Mouse (Mus musculus) megakaryocyte, embryonic 14.5 days (primary cell): Measurements from ENCODE around the gene Fam189a1.

Experiments used
- FLI1 ChIP-seq: IDR thresholded peaks from 2 replicates; pipeline ENCODE4 v1.6.1; 2012; ENCODE audit warnings: low read length, inconsistent platforms, mixed read lengths
- GATA1 ChIP-seq: IDR thresholded peaks from 3 replicates; pipeline ENCODE4 v1.6.1; 2012; ENCODE audit warnings: mixed read lengths, low read length, inconsistent platforms, borderline replicate concordance

GRCm38 (mm10) chr7:64952181-64952580, 204.2 kb downstream of the Fam189a1 start:
- TF ChIP-seq GATA1 (no peak), FLI1 (no peak)
